Mouse (Mus musculus) midbrain, embryonic 12.5 days (tissue): Measurements from ENCODE around the gene Asb11. TPM values are rescaled to one million over a fixed set of nuclear protein-coding genes. Genes with fewer than 3 reads are reported as not detected.

Experiments
- polyA plus RNA-seq: library from polyadenylated mRNA; unstranded; fragments of >200 nt; fragmentation: Nextera tagmentation; extraction: Ambion mirVana; gene quantifications from 2 replicates; pipeline ENCODE4 v1.2.1, GENCODE M21; 2016

The Asb11 gene
- polyA plus RNA-seq, 1 experiment from 2014 or later = not detected

Other genes starting within 250 kb of the Asb11 start
- gene Bmx, start 178.8 kb upstream of the Asb11 start, polyA plus RNA-seq = 0.54 and 0.96 TPM in 2 replicates
- gene Pir, start 167.6 kb upstream of the Asb11 start, polyA plus RNA-seq = 4.7 and 6.2 TPM in 2 replicates
- 0.51 and 0.90 TPM in 2 replicates for gene Vegfd, start 63.6 kb upstream of the Asb11 start, polyA plus RNA-seq
- gene Piga, start 17.2 kb upstream of the Asb11 start, polyA plus RNA-seq = 12.4 and 13.7 TPM in 2 replicates
- 0.73 and 0.75 TPM in 2 replicates for gene Asb9, start 69.3 kb downstream of the Asb11 start, polyA plus RNA-seq